In the genomic region with DNA sequence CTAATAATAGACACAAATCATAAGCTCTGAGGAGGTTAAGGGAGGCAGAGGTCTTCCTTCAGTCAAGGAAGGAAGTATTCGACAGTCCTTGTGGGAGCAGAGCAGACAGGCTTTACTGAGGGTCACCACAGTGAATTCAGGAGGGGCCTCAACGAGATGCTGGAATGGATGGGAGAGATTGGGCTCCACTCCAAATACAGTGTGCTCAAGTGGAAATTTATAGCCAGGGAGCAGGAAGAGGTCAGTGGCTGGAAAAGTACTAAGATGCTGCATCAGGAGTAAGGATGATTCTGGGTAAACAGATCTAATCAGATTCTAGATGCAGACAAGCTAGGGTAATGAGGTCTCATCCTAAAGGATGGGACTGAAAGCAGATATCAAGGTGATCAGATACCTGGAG, we compare ENCODE assay signal across 22 mouse cellular contexts. TPM values are rescaled to one million over a fixed set of nuclear protein-coding genes. Genes with fewer than 3 reads are reported as not detected.
DNase-seq lines count a peak whose midpoint lies in the region; ATAC-seq lines count a peak whose summit lies in the region.
"Had no signal": no experiment of that assay in that cellular context is flagged by ENCODE, and none has a peak within 500 bp of the region (broad histone marks: within the 10 kb centered on the region; RNA-seq: fewer than 3 reads in every experiment).

No protein-coding gene starts in this region.

- peak; percentile 4 to 19 for DNase-seq in heart, adult 18-20 months
- peak; percentile 11 for DNase-seq in adrenal gland, postnatal 10 days
- DNase-seq in kidney, adult 9 months, result peak; percentile 73
- peak; percentile 33 to 52 for DNase-seq in kidney, postnatal 4 days
- DNase-seq: cerebellum, adult 18-20 months; gastrocnemius, postnatal 14 days; lung, postnatal 36 days; thymus, postnatal 36 days had no signal

- no peak overlapping the region for H3K4me3 ChIP-seq in heart, embryonic 11.5 days (ENCODE audit: low read depth, low read length)
- no peak overlapping the region for H3K4me3 ChIP-seq in intestine, embryonic 15.5 days (replicated peaks)
- H3K4me3 ChIP-seq in midbrain, embryonic 13.5 days (replicated peaks), result no peak overlapping the region
- H3K4me3 ChIP-seq: embryonic facial prominence, embryonic 13.5 days; forebrain, embryonic 10.5 days; heart, embryonic 15.5 days; hindbrain, embryonic 10.5 days; midbrain, embryonic 10.5 days; myocyte had no signal

- H3K36me3 ChIP-seq in heart, embryonic 11.5 days (ENCODE audit: control insufficient read depth, insufficient read depth, low read length), result no peaks in the 10 kb centered on the region
- no peaks in the 10 kb centered on the region for H3K36me3 ChIP-seq in intestine, embryonic 15.5 days
- H3K36me3 ChIP-seq in midbrain, embryonic 13.5 days, result no peaks in the 10 kb centered on the region
- H3K36me3 ChIP-seq: embryonic facial prominence, embryonic 13.5 days; forebrain, embryonic 10.5 days; G1E; heart, embryonic 15.5 days; hindbrain, embryonic 10.5 days; midbrain, embryonic 10.5 days had no signal

- no peak overlapping the region for H3K9ac ChIP-seq in heart, embryonic 11.5 days (ENCODE audit: low read depth, low read length)
- H3K9ac ChIP-seq in intestine, embryonic 15.5 days, result no peak overlapping the region
- H3K9ac ChIP-seq in midbrain, embryonic 13.5 days (replicated peaks), result no peak overlapping the region
- H3K9ac ChIP-seq: embryonic facial prominence, embryonic 13.5 days; heart, embryonic 15.5 days; liver, embryonic 14.5 days had no signal

- H3K27ac ChIP-seq in heart, embryonic 11.5 days (ENCODE audit: low read depth, low read length), result no peak overlapping the region
- H3K27ac ChIP-seq in intestine, embryonic 15.5 days, result no peak overlapping the region
- no peak overlapping the region for H3K27ac ChIP-seq in midbrain, embryonic 13.5 days
- H3K27ac ChIP-seq: embryonic facial prominence, embryonic 13.5 days; forebrain, embryonic 10.5 days; heart, embryonic 15.5 days; hindbrain, embryonic 10.5 days; liver, embryonic 14.5 days; midbrain, embryonic 10.5 days; stomach, postnatal 0 days had no signal

- H3K27me3 ChIP-seq in heart, embryonic 11.5 days (ENCODE audit: control insufficient read depth, insufficient read depth, low read length), result no peaks in the 10 kb centered on the region
- H3K27me3 ChIP-seq in intestine, embryonic 15.5 days (replicated peaks), result no peaks in the 10 kb centered on the region
- no peaks in the 10 kb centered on the region for H3K27me3 ChIP-seq in midbrain, embryonic 13.5 days
- H3K27me3 ChIP-seq: embryonic facial prominence, embryonic 13.5 days; heart, embryonic 15.5 days had no signal

- H3K4me1 ChIP-seq in heart, embryonic 11.5 days (ENCODE audit: control insufficient read depth, insufficient read depth, low read length), result no peaks in the 10 kb centered on the region
- no peaks in the 10 kb centered on the region for H3K4me1 ChIP-seq in intestine, embryonic 15.5 days (replicated peaks)
- no peaks in the 10 kb centered on the region for H3K4me1 ChIP-seq in midbrain, embryonic 13.5 days (replicated peaks)
- H3K4me1 ChIP-seq: embryonic facial prominence, embryonic 13.5 days; heart, embryonic 15.5 days; hindbrain, embryonic 10.5 days had no signal

- no peaks in the 10 kb centered on the region for H3K9me3 ChIP-seq in heart, embryonic 11.5 days (replicated peaks; ENCODE audit: control insufficient read depth, low read length)
- H3K9me3 ChIP-seq in intestine, embryonic 15.5 days, result no peaks in the 10 kb centered on the region
- no peaks in the 10 kb centered on the region for H3K9me3 ChIP-seq in midbrain, embryonic 13.5 days
- H3K9me3 ChIP-seq: embryonic facial prominence, embryonic 13.5 days; forebrain, embryonic 10.5 days; G1E; heart, embryonic 15.5 days; hindbrain, embryonic 10.5 days; midbrain, embryonic 10.5 days had no signal

- H3K4me2 ChIP-seq in heart, embryonic 11.5 days, result no peak overlapping the region
- H3K4me2 ChIP-seq in intestine, embryonic 15.5 days (replicated peaks), result no peak overlapping the region
- H3K4me2 ChIP-seq in midbrain, embryonic 13.5 days (replicated peaks), result no peak overlapping the region
- H3K4me2 ChIP-seq: embryonic facial prominence, embryonic 13.5 days; heart, embryonic 15.5 days had no signal

- ATAC-seq in heart, embryonic 11.5 days (replicated peaks; ENCODE audit: insufficient number of reproducible peaks, low FRiP score, low TSS enrichment), result no peak
- ATAC-seq in intestine, embryonic 15.5 days, result no peak
- ATAC-seq in midbrain, embryonic 13.5 days, result no peak

- 58% methylated on average over 2 of the region's 2 CpGs for WGBS in heart, embryonic 11.5 days (ENCODE audit: insufficient replicate concordance)
- WGBS in intestine, embryonic 15.5 days, result 34% methylated on average over 2 of the region's 2 CpGs
- 72% methylated on average over 2 of the region's 2 CpGs for WGBS in midbrain, embryonic 13.5 days

RNA-seq across cellular contexts. Expression of a gene that starts 44.6 kb away (rescaled TPM):
- not detected for total RNA-seq in heart, adult 18-20 months (2021)
- polyA plus RNA-seq in heart, embryonic 11.5 days (2014; fragmentation: Nextera tagmentation; extraction: Ambion mirVana), result not detected in 2 replicates
- total RNA-seq in adrenal gland, postnatal 10 days (2021), result not detected
- polyA plus RNA-seq in intestine, embryonic 15.5 days (2015; fragmentation: Nextera tagmentation; extraction: Ambion mirVana), result not detected in 2 replicates
- polyA plus RNA-seq in midbrain, embryonic 13.5 days (2015; fragmentation: Nextera tagmentation; extraction: Ambion mirVana), result not detected in 2 replicates
- total RNA-seq: gastrocnemius, postnatal 14 days had no signal
- polyA plus RNA-seq: embryonic facial prominence, embryonic 13.5 days; forebrain, embryonic 10.5 days; G1E; heart, embryonic 15.5 days; hindbrain, embryonic 10.5 days; limb, embryonic 11.5 days; liver, embryonic 14.5 days; midbrain, embryonic 10.5 days; myocyte; spleen, adult 2 months; stomach, postnatal 0 days had no signal

Comparison
In these comparisons a context has a peak if more than half of its experiments do, and no peak if none do; other contexts are left out.
1. DNase-seq: peak in every context shown above with its lines; median percentile 73 in kidney, adult 9 months; 42 in kidney, postnatal 4 days; 12 in heart, adult 18-20 months; 11 in adrenal gland, postnatal 10 days.